Mouse (Mus musculus) forebrain, embryonic 14.5 days (tissue): ENCODE data around the gene S1pr4. TPM values are rescaled to one million over a fixed set of nuclear protein-coding genes. Genes with fewer than 3 reads are reported as not detected.

Experiments used
- ATAC-seq: fragments of 200-750 bp; cut with Nextera tagmentation; 2 replicates; pipeline ENCODE4 v1.8.0; 2017; ENCODE audit warnings: mild to moderate bottlenecking, moderate library complexity
- DNase-seq: peaks from one replicate; pipeline ENCODE4 v3.0.0-alpha.2; 2015; ENCODE audit warnings: low spot score
- H3K27ac ChIP-seq: fragments of 300-500 bp; sonication (generic); 2 replicates; pipeline ENCODE4 v1.5.1; 2014; ENCODE audit warnings: low read depth, mild to moderate bottlenecking, control low read depth, low read length, moderate library complexity
- H3K27me3 ChIP-seq: fragments of 300-500 bp; sonication (generic); replicated peaks from 2 replicates; pipeline ENCODE4 v1.6.1; 2014; ENCODE audit warnings: low read length, control low read depth, mixed read lengths; ENCODE audit not compliant: control insufficient read depth, insufficient read depth
- H3K36me3 ChIP-seq: fragments of 300-500 bp; sonication (generic); 2 replicates; pipeline ENCODE4 v1.6.1; 2014; ENCODE audit warnings: low read length, control low read depth; ENCODE audit not compliant: control insufficient read depth, insufficient read depth
- H3K4me1 ChIP-seq: fragments of 300-500 bp; sonication (generic); 2 replicates; pipeline ENCODE4 v1.6.1; 2014; ENCODE audit warnings: antibody characterized with exemption, low read length, control low read depth; ENCODE audit not compliant: control insufficient read depth, insufficient read depth
- H3K4me2 ChIP-seq: fragments of 300-500 bp; sonication (generic); 2 replicates; pipeline ENCODE4 v1.6.1; 2014; ENCODE audit warnings: mild to moderate bottlenecking, control low read depth, low read length
- H3K4me3 ChIP-seq: fragments of 300-500 bp; sonication (generic); 2 replicates; pipeline ENCODE4 v1.5.1; 2014; ENCODE audit warnings: low read depth, low read length, control low read depth
- H3K9ac ChIP-seq: fragments of 300-500 bp; sonication (generic); 2 replicates; pipeline ENCODE4 v1.6.1; 2014; ENCODE audit warnings: mild to moderate bottlenecking, low read length, control low read depth, moderate library complexity
- H3K9me3 ChIP-seq: fragments of 300-500 bp; sonication (generic); replicated peaks from 2 replicates; pipeline ENCODE4 v1.6.1; 2016; ENCODE audit warnings: low read length, control low read depth, mixed read lengths; ENCODE audit not compliant: control insufficient read depth
- WGBS: fragments of 180-500 bp; shearing (Covaris S2); extraction: QIAGEN DNeasy Blood & Tissue Kit; methylation state at CpG from one replicate; pipeline ENCODE4 v1.1.7; 2014; 5-methylcytosine and 5-hydroxymethylcytosine counted together
- polyA plus RNA-seq: library from polyadenylated mRNA; unstranded; fragments of >200 nt; fragmentation: Nextera tagmentation; extraction: Ambion mirVana; gene quantifications from 2 replicates; pipeline ENCODE4 v1.2.1, GENCODE M21; 2014

The S1pr4 gene
- polyA plus RNA-seq, 1 experiment from 2014 or later, result 0.53 TPM

GRCm38 (mm10) chr10:81496264-81496901 lies 3.5 kb downstream of the S1pr4 start, which contains the start of gene Ncln:
Gene Ncln (minus strand): TSS chr10:81496392.
- under 1% methylated on average over 43 of the region's 45 CpGs for WGBS
- Histone ChIP-seq H3K27me3 (no peaks in the 10 kb centered on the region), H3K9ac (peak within 1 kb of the TSS; percentile 82), H3K36me3 (peaks cover 19% of the 10 kb centered on the region), H3K4me2 (peak within 1 kb of the TSS; percentile 97), H3K9me3 (no peaks in the 10 kb centered on the region), H3K4me1 (peaks cover 15% of the 10 kb centered on the region), H3K27ac (peak within 1 kb of the TSS; percentile 15; the same call in 1 of the 2 replicates), H3K4me3 (peak within 1 kb of the TSS; percentile 84)
- ATAC-seq (peak; percentile 98), DNase-seq (peak; percentile 100)

- peak overlapping the region; percentile 97 for H3K4me2 ChIP-seq
- WGBS, result 2% methylated on average over 41 of the region's 41 CpGs
- peak overlapping the region; percentile 84 for H3K4me3 ChIP-seq
- ATAC-seq (peak; percentile 47), DNase-seq (no peak)
- H3K4me1 ChIP-seq, result peaks cover 15% of the 10 kb centered on the region
- H3K9ac ChIP-seq, result peak overlapping the region; percentile 82
- H3K9me3 ChIP-seq, result no peaks in the 10 kb centered on the region
- peaks cover 26% of the 10 kb centered on the region for H3K36me3 ChIP-seq
- no peak overlapping the region; the same call in 1 of the 2 replicates for H3K27ac ChIP-seq
- H3K27me3 ChIP-seq, result no peaks in the 10 kb centered on the region
Observed at GRCm38 (mm10) chr10:81495616-81496263, 4.2 kb downstream of the S1pr4 start.

- 77% methylated on average over 6 of the region's 6 CpGs for WGBS
- peaks cover 15% of the 10 kb centered on the region for H3K4me1 ChIP-seq
- peaks cover 31% of the 10 kb centered on the region for H3K36me3 ChIP-seq
- H3K9me3 ChIP-seq, result no peaks in the 10 kb centered on the region
- H3K27me3 ChIP-seq, result no peaks in the 10 kb centered on the region
- peak overlapping the region; percentile 82 for H3K9ac ChIP-seq
- no peak for ATAC-seq
- H3K4me2 ChIP-seq, result peak overlapping the region; percentile 97
- no peak overlapping the region for H3K27ac ChIP-seq
- H3K4me3 ChIP-seq, result peak overlapping the region; percentile 84
- no peak for DNase-seq
Observed at GRCm38 (mm10) chr10:81495151-81495550, 4.8 kb downstream of the S1pr4 start.

GRCm38 (mm10) chr10:81494260-81495041 lies 5.5 kb downstream of the S1pr4 start:
- no peaks in the 10 kb centered on the region for H3K9me3 ChIP-seq
- DNase-seq, result no peak
- H3K9ac ChIP-seq, result 0 out of 2 replicates have a peak overlapping the region, but pooled peaks have one; percentile 82
- H3K4me2 ChIP-seq, result peak overlapping the region; percentile 97
- H3K4me3 ChIP-seq, result no peak overlapping the region
- H3K36me3 ChIP-seq, result peaks cover 38% of the 10 kb centered on the region
- no peaks in the 10 kb centered on the region for H3K27me3 ChIP-seq
- WGBS, result 89% methylated on average over 11 of the region's 11 CpGs
- no peak overlapping the region for H3K27ac ChIP-seq
- ATAC-seq, result no peak
- H3K4me1 ChIP-seq, result peaks cover 15% of the 10 kb centered on the region

GRCm38 (mm10) chr10:81493601-81494220 lies 6.2 kb downstream of the S1pr4 start:
- peaks cover 46% of the 10 kb centered on the region for H3K36me3 ChIP-seq
- H3K4me3 ChIP-seq, result no peak overlapping the region
- no peak for DNase-seq
- WGBS, result 83% methylated on average over 8 of the region's 8 CpGs
- H3K27me3 ChIP-seq, result no peaks in the 10 kb centered on the region
- H3K4me2 ChIP-seq, result no peak overlapping the region
- ATAC-seq, result no peak
- H3K4me1 ChIP-seq, result peaks cover 15% of the 10 kb centered on the region
- no peaks in the 10 kb centered on the region for H3K9me3 ChIP-seq
- no peak overlapping the region; the same call in 1 of the 2 replicates for H3K9ac ChIP-seq
- no peak overlapping the region for H3K27ac ChIP-seq

GRCm38 (mm10) chr10:81492606-81493240 lies 7.2 kb downstream of the S1pr4 start:
- Histone ChIP-seq H3K4me2 (no peak overlapping the region), H3K4me1 (peaks cover 15% of the 10 kb centered on the region), H3K9ac (no peak overlapping the region), H3K36me3 (peaks cover 56% of the 10 kb centered on the region), H3K27me3 (no peaks in the 10 kb centered on the region), H3K9me3 (no peaks in the 10 kb centered on the region), H3K4me3 (no peak overlapping the region), H3K27ac (no peak overlapping the region)
- no peak for ATAC-seq
- no peak for DNase-seq
- 92% methylated on average over 11 of the region's 11 CpGs for WGBS

- H3K4me3 ChIP-seq, result no peak overlapping the region
- WGBS, result 96% methylated on average over 9 of the region's 9 CpGs
- no peaks in the 10 kb centered on the region for H3K9me3 ChIP-seq
- no peak overlapping the region for H3K9ac ChIP-seq
- H3K36me3 ChIP-seq, result peaks cover 73% of the 10 kb centered on the region
- H3K4me1 ChIP-seq, result peaks cover 9% of the 10 kb centered on the region
- H3K27ac ChIP-seq, result no peak overlapping the region
- ATAC-seq (no peak), DNase-seq (no peak)
- no peaks in the 10 kb centered on the region for H3K27me3 ChIP-seq
- no peak overlapping the region for H3K4me2 ChIP-seq
Observed at GRCm38 (mm10) chr10:81491018-81491417, 8.9 kb downstream of the S1pr4 start.

- Histone ChIP-seq H3K4me1 (peaks cover 3% of the 10 kb centered on the region), H3K27ac (no peak overlapping the region), H3K9ac (no peak overlapping the region), H3K27me3 (no peaks in the 10 kb centered on the region), H3K4me2 (no peak overlapping the region), H3K9me3 (no peaks in the 10 kb centered on the region), H3K4me3 (no peak overlapping the region), H3K36me3 (peaks cover 73% of the 10 kb centered on the region)
- 85% methylated on average over 14 of the region's 14 CpGs for WGBS
- DNase-seq, result no peak
- no peak for ATAC-seq
Observed at GRCm38 (mm10) chr10:81489941-81490340, 10.0 kb downstream of the S1pr4 start.
